Mouse (Mus musculus) limb, embryonic 14.5 days (tissue): ENCODE data around the gene Cdsn. TPM values are rescaled to one million over a fixed set of nuclear protein-coding genes. Genes with fewer than 3 reads are reported as not detected.
A peak's percentile ranks its signal among the peaks of the same experiment; 100 is the strongest.

Experiments used
- ATAC-seq: fragments of 200-750 bp; cut with Nextera tagmentation; 2 replicates; pipeline ENCODE4 v1.8.0; 2017; ENCODE audit warnings: low read depth, moderate number of reproducible peaks, moderate TSS enrichment; ENCODE audit not compliant: low FRiP score
- DNase-seq: peaks from one replicate; pipeline ENCODE4 v3.0.0-alpha.2; 2015; ENCODE audit warnings: low spot score
- H3K27ac ChIP-seq: fragments of 300-500 bp; sonication (generic); replicated peaks from 2 replicates; pipeline ENCODE4 v1.5.1; 2014; ENCODE audit warnings: low read depth, mild to moderate bottlenecking, low read length, moderate library complexity, mixed read lengths
- H3K27me3 ChIP-seq: fragments of 300-500 bp; sonication (generic); 2 replicates; pipeline ENCODE4 v1.6.1; 2014; ENCODE audit warnings: low read length, mixed read lengths; ENCODE audit not compliant: control insufficient read depth, insufficient read depth
- H3K36me3 ChIP-seq: fragments of 300-500 bp; sonication (generic); 2 replicates; pipeline ENCODE4 v1.6.1; 2014; ENCODE audit warnings: mild to moderate bottlenecking, low read length, moderate library complexity, mixed read lengths; ENCODE audit not compliant: control insufficient read depth, insufficient read depth
- H3K4me1 ChIP-seq: fragments of 300-500 bp; sonication (generic); 2 replicates; pipeline ENCODE4 v1.6.1; 2014; ENCODE audit warnings: antibody characterized with exemption, low read length, mixed read lengths; ENCODE audit not compliant: control insufficient read depth, insufficient read depth
- H3K4me2 ChIP-seq: fragments of 300-500 bp; sonication (generic); replicated peaks from 2 replicates; pipeline ENCODE4 v1.6.1; 2014; ENCODE audit warnings: low read depth, mild to moderate bottlenecking, low read length, moderate library complexity; ENCODE audit not compliant: severe bottlenecking
- H3K4me3 ChIP-seq: fragments of 300-500 bp; sonication (generic); replicated peaks from 2 replicates; pipeline ENCODE4 v1.5.1; 2014; ENCODE audit warnings: low read length
- H3K9ac ChIP-seq: fragments of 300-500 bp; sonication (generic); 2 replicates; pipeline ENCODE4 v1.6.1; 2014; ENCODE audit warnings: mild to moderate bottlenecking, low read depth, low read length, moderate library complexity; ENCODE audit not compliant: severe bottlenecking
- H3K9me3 ChIP-seq: fragments of 300-500 bp; sonication (generic); 2 replicates; pipeline ENCODE4 v1.6.1; 2016; ENCODE audit warnings: low read length; ENCODE audit not compliant: control insufficient read depth
- POLR2A ChIP-seq: fragments of 200-500 bp; IDR thresholded peaks from 2 replicates; pipeline ENCODE4 v1.8.0; 2012; ENCODE audit warnings: inconsistent platforms, mild to moderate bottlenecking, moderate library complexity, borderline replicate concordance; ENCODE audit not compliant: insufficient read depth, insufficient read length; ENCODE audit errors: extremely low read depth
- WGBS: fragments of 180-500 bp; shearing (Covaris S2); extraction: QIAGEN DNeasy Blood & Tissue Kit; methylation state at CpG from one replicate; pipeline ENCODE4 v1.1.7; 2014; 5-methylcytosine and 5-hydroxymethylcytosine counted together
- polyA plus RNA-seq, 2 experiments: library from polyadenylated mRNA; depleted of rRNA in 1 of 2; stranded (reverse) in 1 of 2; unstranded in 1 of 2; fragments of >200 nt; fragmentation: Nextera tagmentation in 1 of 2; extraction: Ambion mirVana in 1 of 2; gene quantifications; 2 replicates each; pipeline versions ENCODE4 v1.2.1 to v1.2.3; 2012 to 2014

Cdsn gene
- polyA plus RNA-seq, 2 experiments: 0.07 to 0.09 TPM

DNA sequence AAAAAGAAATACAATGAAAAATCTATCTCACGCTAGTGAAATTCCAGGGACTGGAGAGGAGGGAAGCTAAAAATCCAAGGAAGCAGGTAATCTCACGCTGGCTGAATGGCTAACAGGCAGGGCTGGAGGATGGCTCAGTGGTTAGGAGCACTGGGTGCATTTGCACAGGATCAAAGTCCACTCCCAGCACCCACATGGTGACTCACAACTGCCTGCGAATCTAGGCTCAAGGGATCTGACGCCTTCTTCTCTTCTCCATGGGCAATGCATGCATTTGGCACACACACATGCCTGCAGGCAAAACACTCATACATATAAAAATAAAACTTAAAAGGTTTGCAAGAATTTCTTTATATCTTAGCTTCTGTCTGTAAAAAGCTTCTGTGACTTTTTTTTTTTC lies 14.5 kb upstream of the Cdsn start:
- Histone ChIP-seq H3K9ac (no peak overlapping the region), H3K36me3 (no peaks in the 10 kb centered on the region), H3K27me3 (no peaks in the 10 kb centered on the region), H3K9me3 (no peaks in the 10 kb centered on the region), H3K4me2 (no peak overlapping the region), H3K27ac (no peak overlapping the region), H3K4me1 (no peaks in the 10 kb centered on the region), H3K4me3 (no peak overlapping the region)
- 71% methylated on average over 4 of the region's 4 CpGs for WGBS
- TF ChIP-seq POLR2A: no peak
- ATAC-seq (no peak), DNase-seq (no peak)

DNA sequence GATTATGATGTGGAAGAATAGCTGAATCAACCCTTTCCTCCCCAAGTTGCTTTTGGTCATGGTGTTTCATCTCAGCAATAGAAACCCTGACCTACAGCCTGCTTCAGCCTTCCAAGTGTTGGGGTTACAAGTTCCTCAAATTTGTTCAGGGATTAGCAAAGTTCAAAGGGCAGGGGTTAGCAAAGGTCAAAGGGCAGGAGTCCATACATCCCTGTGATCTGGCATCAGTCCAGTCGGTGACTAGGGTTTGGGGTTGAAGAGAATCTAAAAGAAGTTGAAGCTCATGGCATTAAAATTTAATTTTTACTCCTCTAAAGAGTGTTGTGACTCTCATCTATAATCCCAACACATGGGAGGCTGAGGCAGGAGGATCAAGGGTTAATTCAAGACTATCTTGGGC lies 13.5 kb upstream of the Cdsn start:
- TF ChIP-seq POLR2A: no peak
- 71% methylated on average over 1 of the region's 1 CpGs for WGBS
- no peak overlapping the region for H3K4me3 ChIP-seq
- DNase-seq (no peak), ATAC-seq (no peak)
- no peaks in the 10 kb centered on the region for H3K36me3 ChIP-seq
- H3K9ac ChIP-seq: no peak overlapping the region
- no peaks in the 10 kb centered on the region for H3K9me3 ChIP-seq
- no peaks in the 10 kb centered on the region for H3K27me3 ChIP-seq
- no peak overlapping the region for H3K27ac ChIP-seq
- H3K4me2 ChIP-seq: no peak overlapping the region
- no peaks in the 10 kb centered on the region for H3K4me1 ChIP-seq

DNA sequence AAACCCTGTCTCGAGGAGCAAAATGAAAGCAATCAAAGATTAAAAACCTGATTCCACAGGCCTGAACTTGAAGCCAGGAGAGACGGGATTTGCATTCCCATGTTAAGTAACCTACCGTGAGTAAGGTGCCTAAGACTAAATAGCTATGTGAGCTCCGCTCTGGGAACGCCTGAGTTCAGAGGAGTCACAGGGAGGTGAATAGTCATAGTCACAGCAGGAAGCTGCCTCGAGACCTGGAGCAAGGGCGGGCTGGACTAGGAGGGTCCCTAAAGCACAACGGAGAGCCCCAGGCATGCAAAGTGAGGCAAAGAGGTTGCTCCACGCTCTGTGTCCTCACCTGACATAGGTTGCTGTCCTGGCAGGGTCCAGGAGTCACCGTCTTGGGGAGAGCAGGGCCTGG lies 12.4 kb upstream of the Cdsn start:
- no peak overlapping the region for H3K4me2 ChIP-seq
- no peak overlapping the region for H3K27ac ChIP-seq
- no peaks in the 10 kb centered on the region for H3K4me1 ChIP-seq
- TF ChIP-seq POLR2A: no peak
- DNase-seq (no peak), ATAC-seq (no peak)
- no peak overlapping the region for H3K4me3 ChIP-seq
- no peaks in the 10 kb centered on the region for H3K36me3 ChIP-seq
- no peaks in the 10 kb centered on the region for H3K9me3 ChIP-seq
- WGBS: 46% methylated on average over 10 of the region's 10 CpGs
- no peaks in the 10 kb centered on the region for H3K27me3 ChIP-seq
- no peak overlapping the region for H3K9ac ChIP-seq

DNA sequence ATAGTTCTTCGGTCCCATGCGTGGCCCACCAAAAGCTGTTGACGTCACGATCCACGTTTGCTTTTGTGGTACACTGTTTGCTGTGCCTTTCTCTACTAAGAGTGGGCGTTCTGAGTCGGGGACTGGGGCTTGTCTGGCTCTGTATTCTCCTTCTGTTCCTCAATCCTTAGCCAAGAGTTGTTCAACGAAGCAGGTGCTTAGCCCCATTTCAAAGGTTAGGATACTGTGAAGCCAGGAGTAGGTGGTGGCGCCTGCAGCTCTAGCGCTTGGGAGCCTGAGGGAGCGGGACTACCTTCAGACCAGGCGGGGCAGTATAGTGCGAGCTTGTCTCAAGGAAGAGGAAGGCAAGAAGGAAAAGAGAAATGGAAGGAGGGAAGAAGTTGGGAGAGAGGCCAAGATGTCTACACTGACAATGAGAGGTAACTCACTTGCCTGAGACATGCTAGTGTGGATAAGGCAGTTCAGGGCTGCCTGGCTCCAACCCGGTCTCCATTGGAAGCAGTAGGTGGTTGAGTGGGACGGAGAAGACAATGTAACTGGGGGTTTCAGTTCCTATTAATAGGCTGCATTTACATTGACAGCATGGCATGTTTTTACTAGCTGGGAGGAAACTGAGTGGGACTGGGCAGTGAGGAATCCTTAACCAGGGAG lies 9.0 kb upstream of the Cdsn start:
- H3K27me3 ChIP-seq: no peaks in the 10 kb centered on the region
- no peak overlapping the region for H3K9ac ChIP-seq
- no peaks in the 10 kb centered on the region for H3K36me3 ChIP-seq
- 79% methylated on average over 15 of the region's 15 CpGs for WGBS
- no peak overlapping the region for H3K4me3 ChIP-seq
- no peak overlapping the region for H3K27ac ChIP-seq
- no peaks in the 10 kb centered on the region for H3K9me3 ChIP-seq
- no peak overlapping the region for H3K4me2 ChIP-seq
- no peak for TF ChIP-seq POLR2A
- DNase-seq: no peak
- no peak for ATAC-seq
- no peaks in the 10 kb centered on the region for H3K4me1 ChIP-seq

DNA sequence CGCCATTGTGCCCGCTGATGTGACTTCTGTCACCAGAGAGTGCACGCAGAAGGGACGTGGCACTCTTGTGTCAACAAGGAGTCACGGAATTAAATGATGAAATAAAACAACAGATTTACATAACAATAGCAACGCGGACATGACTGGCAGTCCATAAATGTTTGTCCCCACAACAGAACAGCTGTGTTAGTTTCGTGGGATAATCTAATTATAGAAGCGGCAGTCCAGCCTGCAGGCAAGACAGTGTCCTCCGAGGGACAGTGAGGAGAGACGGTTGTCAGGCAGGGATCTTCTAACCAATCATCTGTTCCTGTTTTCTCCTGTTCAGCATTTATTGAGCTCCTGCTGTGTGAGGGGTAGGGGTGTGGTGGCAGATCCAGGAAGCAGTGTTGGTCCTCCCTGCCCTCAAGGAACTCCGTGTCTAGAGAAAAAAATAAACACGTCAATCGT lies 8.5 kb upstream of the Cdsn start:
- Histone ChIP-seq H3K36me3 (no peaks in the 10 kb centered on the region), H3K27ac (no peak overlapping the region), H3K4me2 (no peak overlapping the region), H3K27me3 (no peaks in the 10 kb centered on the region), H3K4me3 (no peak overlapping the region), H3K9me3 (no peaks in the 10 kb centered on the region), H3K9ac (no peak overlapping the region), H3K4me1 (no peaks in the 10 kb centered on the region)
- 58% methylated on average over 14 of the region's 14 CpGs for WGBS
- ATAC-seq (peak; percentile 50; the same call in 1 of the 2 replicates), DNase-seq (no peak)
- no peak for TF ChIP-seq POLR2A
